Mouse (Mus musculus): Measurements from ENCODE around the gene Cd22. TPM values are rescaled to one million over a fixed set of nuclear protein-coding genes. Genes with fewer than 3 reads are reported as not detected.

Cd22 gene
- polyA plus RNA-seq (2014; fragmentation: Illumina TruSeq; extraction: RNeasy Lipid Tissue Mini Kit (QIAGEN cat#74804); ENCODE audit: low read depth, low replicate concordance) = 0.79 TPM

DNA sequence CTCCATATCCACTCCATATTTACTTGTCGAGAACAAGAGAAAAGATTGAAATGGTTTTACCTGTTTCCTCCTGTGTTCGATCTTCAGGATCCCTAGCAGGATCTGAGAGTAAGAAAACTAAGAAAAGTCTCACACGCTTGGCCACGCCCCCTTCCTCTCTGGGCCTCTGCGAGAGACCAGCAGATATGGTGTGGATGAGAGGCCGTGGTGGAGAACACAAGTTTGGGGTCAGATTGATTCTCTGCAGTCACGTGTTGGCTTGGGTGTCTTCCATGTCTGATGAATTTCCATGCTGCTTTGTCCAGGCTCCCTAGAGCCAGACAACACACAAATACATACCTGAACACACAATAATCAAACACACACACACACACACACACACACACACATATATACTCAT lies at the start of gene Cd22:
TSS of gene Cd22 (minus strand) at position 167 of the 400 bp plus-strand sequence.

DNA sequence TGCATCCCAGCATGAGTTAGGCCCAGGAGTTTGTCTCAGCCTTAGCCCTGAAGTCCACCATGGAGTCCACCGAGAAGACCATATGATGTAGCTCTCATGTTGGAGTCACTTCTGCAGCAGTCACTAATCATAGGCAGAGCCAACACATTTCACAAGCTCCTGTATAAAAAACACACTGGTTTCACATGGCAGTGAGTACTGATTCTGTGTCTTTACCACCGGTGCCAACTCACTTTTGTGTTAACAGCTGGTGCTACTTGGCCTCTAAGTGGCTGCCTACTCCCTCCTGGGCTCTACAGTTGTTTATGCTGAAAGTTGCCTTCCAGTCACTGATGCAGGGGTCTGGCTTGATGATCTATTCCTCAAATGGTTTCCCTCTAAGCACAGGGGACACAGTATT lies 44.4 kb upstream of the Cd22 start, which contains the start of gene Hamp2:
TSS of gene Hamp2 (minus strand) at position 101 of the 400 bp plus-strand sequence.

DNA sequence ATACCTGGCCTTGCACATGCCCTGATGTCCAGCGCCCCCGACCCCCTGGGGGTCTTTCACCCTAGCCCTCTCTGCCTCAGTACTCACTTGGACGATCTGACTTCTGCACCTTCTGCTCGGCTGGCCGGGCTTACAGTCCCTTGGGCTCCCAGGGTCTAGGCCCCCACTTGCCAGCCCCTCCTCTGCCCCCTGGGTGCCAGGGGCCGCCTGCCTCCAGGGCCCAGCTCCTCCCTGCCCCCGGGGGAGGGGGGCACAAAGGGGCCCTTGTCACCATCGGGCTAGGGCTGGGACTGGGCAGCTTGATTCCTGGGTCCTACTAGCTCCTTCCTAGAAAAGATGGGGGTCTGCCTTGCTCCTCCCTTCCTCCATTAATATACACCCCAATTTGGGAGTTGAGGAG lies 34.6 kb upstream of the Cd22 start, which contains the start of gene Mag:
TSS of gene Mag (minus strand) at position 142 of the 400 bp plus-strand sequence.

DNA sequence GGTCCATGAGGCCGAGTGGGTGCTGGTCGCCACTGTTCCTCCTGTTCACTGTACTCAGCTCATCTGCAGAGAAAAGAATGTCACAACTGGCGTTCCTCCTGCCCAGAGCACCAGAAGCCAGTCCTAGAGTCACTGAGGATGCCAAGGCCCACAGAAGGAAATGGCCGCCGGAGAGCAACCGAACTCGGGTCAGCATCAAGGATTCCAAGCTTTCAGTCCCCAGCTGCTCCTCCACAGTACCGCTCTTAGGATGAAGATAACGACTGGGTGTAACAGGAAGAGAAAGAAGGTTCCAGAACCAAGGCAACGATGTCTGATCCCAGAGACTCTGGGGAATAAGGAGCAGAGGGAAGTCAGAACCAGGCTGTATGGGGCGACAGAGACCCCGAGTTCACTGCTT lies 18.7 kb downstream of the Cd22 start, which contains the start of gene Ffar1:
TSS of gene Ffar1 (minus strand) at position 101 of the 400 bp plus-strand sequence.

DNA sequence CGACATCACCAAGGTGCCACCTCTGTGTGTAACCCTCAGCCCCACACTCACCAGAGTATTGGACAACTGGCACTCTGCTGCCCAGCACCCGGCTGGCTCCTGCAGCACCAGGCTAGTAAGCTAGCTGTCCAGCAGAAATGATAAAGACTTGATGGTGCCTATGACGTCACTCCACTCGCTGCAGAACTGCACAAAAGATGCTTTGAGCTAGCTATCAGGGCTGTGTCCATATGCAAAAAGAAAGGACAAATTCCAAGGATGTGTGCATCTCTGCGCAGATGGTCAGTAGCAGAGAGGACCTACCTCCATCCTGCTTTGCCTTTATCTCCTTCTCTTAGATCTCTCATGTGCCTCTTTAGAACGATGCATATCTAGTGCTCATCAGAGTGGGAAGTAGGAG lies 24.1 kb downstream of the Cd22 start, which contains the start of gene Ffar3:
TSS of gene Ffar3 (minus strand) at position 101 of the 400 bp plus-strand sequence.

DNA sequence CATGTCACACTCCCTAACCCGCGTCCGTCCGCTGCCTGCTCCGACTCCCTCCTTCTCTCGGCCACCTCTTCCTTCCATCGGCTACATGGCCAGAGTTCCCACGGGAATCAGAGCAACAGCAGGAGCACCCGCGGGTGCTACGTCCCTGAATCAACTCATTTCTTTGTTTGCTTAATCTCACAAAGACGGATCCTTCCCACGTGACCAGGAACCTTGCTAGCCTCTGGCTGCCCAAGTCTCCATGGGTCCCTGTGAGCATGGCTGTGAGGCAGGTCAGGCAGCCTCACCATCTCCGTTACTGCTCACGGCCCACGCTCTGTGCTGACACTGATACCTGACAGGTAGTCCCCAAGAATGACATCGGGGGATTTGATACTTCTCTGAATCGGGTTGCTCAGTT lies 56.5 kb downstream of the Cd22 start, which contains the start of gene Ffar2:
TSS of gene Ffar2 (minus strand) at position 101 of the 400 bp plus-strand sequence.

Other genes starting within 250 kb of the Cd22 start
- gene Etv2, start 244.5 kb downstream of the Cd22 start, polyA plus RNA-seq (2014; fragmentation: Illumina TruSeq; extraction: RNeasy Lipid Tissue Mini Kit (QIAGEN cat#74804); ENCODE audit: low read depth, low replicate concordance) = not detected
- 0.50 TPM for gene Rbm42, start 230.0 kb downstream of the Cd22 start, polyA plus RNA-seq (2014; fragmentation: Illumina TruSeq; extraction: RNeasy Lipid Tissue Mini Kit (QIAGEN cat#74804); ENCODE audit: low read depth, low replicate concordance)
- gene Haus5, start 215.3 kb downstream of the Cd22 start, polyA plus RNA-seq (2014; fragmentation: Illumina TruSeq; extraction: RNeasy Lipid Tissue Mini Kit (QIAGEN cat#74804); ENCODE audit: low read depth, low replicate concordance) = 0.93 TPM
- not detected for gene Pmis2, start 208.7 kb downstream of the Cd22 start, polyA plus RNA-seq (2014; fragmentation: Illumina TruSeq; extraction: RNeasy Lipid Tissue Mini Kit (QIAGEN cat#74804); ENCODE audit: low read depth, low replicate concordance)
- not detected for gene 2200002J24Rik, start 181.4 kb downstream of the Cd22 start, polyA plus RNA-seq (2014; fragmentation: Illumina TruSeq; extraction: RNeasy Lipid Tissue Mini Kit (QIAGEN cat#74804); ENCODE audit: low read depth, low replicate concordance)
- gene Atp4a, start 168.1 kb downstream of the Cd22 start, polyA plus RNA-seq (2014; fragmentation: Illumina TruSeq; extraction: RNeasy Lipid Tissue Mini Kit (QIAGEN cat#74804); ENCODE audit: low read depth, low replicate concordance) = 0.21 TPM
- 28.3 TPM for gene Tmem147, start 150.8 kb downstream of the Cd22 start, polyA plus RNA-seq (2014; fragmentation: Illumina TruSeq; extraction: RNeasy Lipid Tissue Mini Kit (QIAGEN cat#74804); ENCODE audit: low read depth, low replicate concordance)
- gene Gapdhs, start 136.7 kb downstream of the Cd22 start, polyA plus RNA-seq (2014; fragmentation: Illumina TruSeq; extraction: RNeasy Lipid Tissue Mini Kit (QIAGEN cat#74804); ENCODE audit: low read depth, low replicate concordance) = not detected
- gene Sbsn, start 128.9 kb downstream of the Cd22 start, polyA plus RNA-seq (2014; fragmentation: Illumina TruSeq; extraction: RNeasy Lipid Tissue Mini Kit (QIAGEN cat#74804); ENCODE audit: low read depth, low replicate concordance) = not detected
- not detected for gene Dmkn, start 116.6 kb downstream of the Cd22 start, polyA plus RNA-seq (2014; fragmentation: Illumina TruSeq; extraction: RNeasy Lipid Tissue Mini Kit (QIAGEN cat#74804); ENCODE audit: low read depth, low replicate concordance)
- gene Krtdap, start 92.4 kb downstream of the Cd22 start, polyA plus RNA-seq (2014; fragmentation: Illumina TruSeq; extraction: RNeasy Lipid Tissue Mini Kit (QIAGEN cat#74804); ENCODE audit: low read depth, low replicate concordance) = not detected
- gene Ffar2, start 56.6 kb downstream of the Cd22 start, polyA plus RNA-seq (2014; fragmentation: Illumina TruSeq; extraction: RNeasy Lipid Tissue Mini Kit (QIAGEN cat#74804); ENCODE audit: low read depth, low replicate concordance) = not detected
- gene Ffar3, start 24.2 kb downstream of the Cd22 start, polyA plus RNA-seq (2014; fragmentation: Illumina TruSeq; extraction: RNeasy Lipid Tissue Mini Kit (QIAGEN cat#74804); ENCODE audit: low read depth, low replicate concordance) = not detected
- gene Ffar1, start 18.8 kb downstream of the Cd22 start, polyA plus RNA-seq (2014; fragmentation: Illumina TruSeq; extraction: RNeasy Lipid Tissue Mini Kit (QIAGEN cat#74804); ENCODE audit: low read depth, low replicate concordance) = not detected
- not detected for gene Mag, start 34.5 kb upstream of the Cd22 start, polyA plus RNA-seq (2014; fragmentation: Illumina TruSeq; extraction: RNeasy Lipid Tissue Mini Kit (QIAGEN cat#74804); ENCODE audit: low read depth, low replicate concordance)
- 1,441 TPM for gene Hamp2, start 44.3 kb upstream of the Cd22 start, polyA plus RNA-seq (2014; fragmentation: Illumina TruSeq; extraction: RNeasy Lipid Tissue Mini Kit (QIAGEN cat#74804); ENCODE audit: low read depth, low replicate concordance)
- gene Hamp, start 63.7 kb upstream of the Cd22 start, polyA plus RNA-seq (2014; fragmentation: Illumina TruSeq; extraction: RNeasy Lipid Tissue Mini Kit (QIAGEN cat#74804); ENCODE audit: low read depth, low replicate concordance) = 2,943 TPM
- 49.2 TPM for gene Usf2, start 76.5 kb upstream of the Cd22 start, polyA plus RNA-seq (2014; fragmentation: Illumina TruSeq; extraction: RNeasy Lipid Tissue Mini Kit (QIAGEN cat#74804); ENCODE audit: low read depth, low replicate concordance)
- gene Lsr, start 93.1 kb upstream of the Cd22 start, polyA plus RNA-seq (2014; fragmentation: Illumina TruSeq; extraction: RNeasy Lipid Tissue Mini Kit (QIAGEN cat#74804); ENCODE audit: low read depth, low replicate concordance) = 12.5 TPM
- gene Fam187b, start 93.4 kb upstream of the Cd22 start, polyA plus RNA-seq (2014; fragmentation: Illumina TruSeq; extraction: RNeasy Lipid Tissue Mini Kit (QIAGEN cat#74804); ENCODE audit: low read depth, low replicate concordance) = 2.4 TPM
- 2.7 TPM for gene Fxyd5, start 162.1 kb upstream of the Cd22 start, polyA plus RNA-seq (2014; fragmentation: Illumina TruSeq; extraction: RNeasy Lipid Tissue Mini Kit (QIAGEN cat#74804); ENCODE audit: low read depth, low replicate concordance)
- not detected for gene Fxyd7, start 171.1 kb upstream of the Cd22 start, polyA plus RNA-seq (2014; fragmentation: Illumina TruSeq; extraction: RNeasy Lipid Tissue Mini Kit (QIAGEN cat#74804); ENCODE audit: low read depth, low replicate concordance)
- gene Fxyd1, start 176.9 kb upstream of the Cd22 start, polyA plus RNA-seq (2014; fragmentation: Illumina TruSeq; extraction: RNeasy Lipid Tissue Mini Kit (QIAGEN cat#74804); ENCODE audit: low read depth, low replicate concordance) = 52.4 TPM
- gene Lgi4, start 179.0 kb upstream of the Cd22 start, polyA plus RNA-seq (2014; fragmentation: Illumina TruSeq; extraction: RNeasy Lipid Tissue Mini Kit (QIAGEN cat#74804); ENCODE audit: low read depth, low replicate concordance) = not detected
- gene Fxyd3, start 196.4 kb upstream of the Cd22 start, polyA plus RNA-seq (2014; fragmentation: Illumina TruSeq; extraction: RNeasy Lipid Tissue Mini Kit (QIAGEN cat#74804); ENCODE audit: low read depth, low replicate concordance) = 0.95 TPM
- 31.2 TPM for gene Hpn, start 234.9 kb upstream of the Cd22 start, polyA plus RNA-seq (2014; fragmentation: Illumina TruSeq; extraction: RNeasy Lipid Tissue Mini Kit (QIAGEN cat#74804); ENCODE audit: low read depth, low replicate concordance)
- 0.42 TPM for gene Scn1b, start 246.7 kb upstream of the Cd22 start, polyA plus RNA-seq (2014; fragmentation: Illumina TruSeq; extraction: RNeasy Lipid Tissue Mini Kit (QIAGEN cat#74804); ENCODE audit: low read depth, low replicate concordance)

All from liver, adult 10 weeks (tissue).